Mouse (Mus musculus) testis, adult 2 months (tissue): Measurements from ENCODE around the gene Mov10l1. TPM values are rescaled to one million over a fixed set of nuclear protein-coding genes. Genes with fewer than 3 reads are reported as not detected.

ENCODE experiments used
- H3K27ac ChIP-seq: fragments of 200-500 bp; 2 replicates; pipeline ENCODE4 v1.5.1; 2012; ENCODE audit warnings: low read depth, low read length; ENCODE audit not compliant: control insufficient read depth, insufficient read depth
- H3K27me3 ChIP-seq: fragments of 200-500 bp; 2 replicates; pipeline ENCODE4 v1.6.1; 2012; ENCODE audit warnings: mild to moderate bottlenecking, low read length, moderate library complexity; ENCODE audit not compliant: control insufficient read depth, insufficient read depth
- H3K36me3 ChIP-seq: fragments of 200-500 bp; 2 replicates; pipeline ENCODE4 v1.6.1; 2012; ENCODE audit warnings: mild to moderate bottlenecking, low read length; ENCODE audit not compliant: control insufficient read depth, insufficient read depth
- H3K4me1 ChIP-seq: fragments of 200-500 bp; 2 replicates; pipeline ENCODE4 v1.6.1; 2012; ENCODE audit warnings: low read length; ENCODE audit not compliant: control insufficient read depth, insufficient read depth
- H3K4me3 ChIP-seq: fragments of 200-500 bp; 2 replicates; pipeline ENCODE4 v1.5.1; 2012; ENCODE audit warnings: low read depth, mild to moderate bottlenecking, low read length, moderate library complexity, mixed read lengths; ENCODE audit not compliant: control insufficient read depth
- CTCF ChIP-seq: fragments of 200-500 bp; IDR thresholded peaks from 2 replicates; pipeline ENCODE4 v1.5.1; 2012; ENCODE audit warnings: low read depth, mild to moderate bottlenecking, inconsistent platforms, low read length, moderate library complexity; ENCODE audit not compliant: control insufficient read depth, insufficient read depth, insufficient replicate concordance
- POLR2A ChIP-seq: fragments of 200-500 bp; IDR thresholded peaks from 2 replicates; pipeline ENCODE4 v1.6.1; 2012; ENCODE audit warnings: low read depth, mild to moderate bottlenecking, inconsistent platforms, low read length, moderate library complexity; ENCODE audit not compliant: control insufficient read depth
- polyA plus RNA-seq: library from polyadenylated mRNA; depleted of rRNA; stranded (reverse); fragments of >200 nt; gene quantifications from 2 replicates; pipeline ENCODE4 v1.2.3, GENCODE M21; 2012; rRNA removed

The Mov10l1 gene
- 56.1 and 58.4 TPM in 2 replicates for polyA plus RNA-seq

DNA sequence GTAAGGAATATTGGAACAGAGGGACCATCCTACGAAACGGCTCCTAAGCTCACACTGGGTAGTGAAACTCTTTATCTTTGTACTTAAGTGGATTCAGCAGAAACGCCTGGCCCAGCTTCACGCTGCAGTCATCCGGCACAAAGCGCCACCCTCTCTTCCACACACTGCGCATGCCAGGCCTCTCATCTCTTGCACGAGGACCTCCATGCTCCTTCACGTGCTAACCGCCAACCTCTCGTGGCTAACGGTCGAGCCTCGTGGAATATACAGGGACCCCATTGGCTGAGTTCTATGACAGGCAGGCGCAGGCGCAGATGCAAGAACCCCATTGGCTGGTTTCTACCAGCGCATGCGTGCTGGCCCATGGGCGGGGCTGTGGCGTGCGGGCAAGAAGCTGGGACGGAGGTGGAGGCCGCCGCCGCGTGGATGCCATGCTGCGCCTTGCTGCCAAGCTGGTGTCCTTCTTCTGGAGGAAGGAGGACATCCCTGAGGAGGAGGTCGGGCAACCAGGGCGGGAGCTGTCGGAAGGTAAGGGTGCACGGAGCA is at the start of gene Mov10l1:
Mov10l1 (plus strand) TSS at position 376 of the 546 bp plus-strand sequence.
- TF ChIP-seq POLR2A: peak; percentile 91
- TF ChIP-seq CTCF: no peak
- peaks cover 2% of the 10 kb centered on the region for H3K4me1 ChIP-seq
- peaks cover 6% of the 10 kb centered on the region; the same call in 1 of the 2 replicates for H3K36me3 ChIP-seq
- H3K27me3 ChIP-seq: no peaks in the 10 kb centered on the region
- peak within 1 kb of the TSS; percentile 92 for H3K4me3 ChIP-seq
- peak within 1 kb of the TSS; percentile 97 for H3K27ac ChIP-seq

DNA sequence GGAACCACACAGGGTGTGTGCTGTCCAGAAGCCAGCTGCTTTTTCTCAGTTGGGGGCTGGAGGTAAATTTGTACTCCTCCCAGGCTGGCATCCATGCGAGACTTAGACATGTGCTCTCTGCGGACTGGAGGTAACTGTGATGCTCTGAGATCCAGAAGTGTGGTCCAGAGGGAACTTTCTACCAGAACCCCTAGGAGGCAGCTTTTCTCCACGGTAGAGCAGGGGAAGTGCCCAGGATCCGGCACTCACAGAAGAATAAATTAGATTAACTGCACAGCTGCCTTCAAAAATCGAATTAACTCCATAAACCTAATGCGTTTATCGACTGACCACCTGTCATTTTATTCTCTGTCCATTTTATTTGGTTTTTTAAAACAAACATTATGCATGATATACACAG is 48.6 kb upstream of the Mov10l1 start:
- H3K36me3 ChIP-seq: no peaks in the 10 kb centered on the region
- no peak for TF ChIP-seq CTCF
- TF ChIP-seq POLR2A: no peak
- H3K4me1 ChIP-seq: no peaks in the 10 kb centered on the region
- H3K4me3 ChIP-seq: no peak overlapping the region
- H3K27ac ChIP-seq: no peak overlapping the region
- no peaks in the 10 kb centered on the region for H3K27me3 ChIP-seq

DNA sequence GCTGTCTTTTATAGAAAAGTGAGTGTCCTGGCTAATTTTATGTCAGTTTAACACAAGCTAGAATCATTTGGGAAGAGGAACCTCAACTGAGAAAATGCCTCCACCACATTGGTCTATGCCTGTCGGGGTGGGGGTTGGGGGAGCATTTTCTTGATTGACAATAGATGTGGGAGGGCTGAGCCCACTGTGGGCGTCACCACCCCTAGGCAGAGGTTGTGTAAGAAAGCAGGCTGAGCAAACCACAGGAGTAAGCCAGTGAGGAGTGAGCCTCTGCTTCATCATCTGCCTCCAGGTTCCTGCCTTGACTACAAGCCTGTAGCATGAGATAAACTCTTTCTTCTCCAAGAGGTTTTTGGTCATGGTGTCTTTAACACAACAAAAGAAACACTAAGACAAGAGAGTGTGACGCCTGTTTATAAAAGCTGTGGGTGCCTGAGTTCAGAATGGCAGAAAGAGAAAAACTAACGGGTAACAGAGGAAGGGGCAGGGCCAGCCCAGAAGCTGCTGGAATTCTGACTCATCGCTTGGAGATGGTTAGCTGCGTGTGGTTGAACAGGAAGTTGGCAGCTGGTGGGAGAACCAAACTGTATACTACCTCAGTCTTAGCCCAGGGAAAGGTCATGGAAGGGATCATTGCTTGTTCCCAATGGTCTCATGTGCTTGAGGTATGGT is 46.0 kb upstream of the Mov10l1 start:
- no peak overlapping the region for H3K27ac ChIP-seq
- no peak overlapping the region for H3K4me3 ChIP-seq
- no peaks in the 10 kb centered on the region for H3K36me3 ChIP-seq
- TF ChIP-seq CTCF (no peak), POLR2A (no peak)
- H3K27me3 ChIP-seq: no peaks in the 10 kb centered on the region
- H3K4me1 ChIP-seq: no peaks in the 10 kb centered on the region

DNA sequence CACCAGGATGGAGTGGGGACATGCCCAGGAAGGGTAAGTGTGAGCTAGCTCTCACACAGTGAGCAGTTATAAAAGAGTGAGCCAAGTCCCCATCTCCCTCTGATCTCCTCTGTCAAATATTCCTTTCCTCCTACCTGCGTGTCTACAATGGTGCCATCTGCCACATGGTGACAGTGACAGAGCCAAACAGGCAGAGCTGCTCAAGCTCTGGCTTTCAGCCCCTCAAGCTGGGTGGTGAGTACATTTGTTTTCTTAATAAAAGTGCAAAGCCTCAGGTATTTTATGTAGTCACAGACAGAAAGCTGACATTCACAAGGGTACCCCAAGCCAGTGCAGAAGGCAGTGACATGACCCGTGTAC is 45.4 kb upstream of the Mov10l1 start:
- TF ChIP-seq POLR2A (no peak), CTCF (no peak)
- Histone ChIP-seq H3K4me1 (no peaks in the 10 kb centered on the region), H3K27ac (no peak overlapping the region), H3K27me3 (no peaks in the 10 kb centered on the region), H3K36me3 (no peaks in the 10 kb centered on the region), H3K4me3 (no peak overlapping the region)

DNA sequence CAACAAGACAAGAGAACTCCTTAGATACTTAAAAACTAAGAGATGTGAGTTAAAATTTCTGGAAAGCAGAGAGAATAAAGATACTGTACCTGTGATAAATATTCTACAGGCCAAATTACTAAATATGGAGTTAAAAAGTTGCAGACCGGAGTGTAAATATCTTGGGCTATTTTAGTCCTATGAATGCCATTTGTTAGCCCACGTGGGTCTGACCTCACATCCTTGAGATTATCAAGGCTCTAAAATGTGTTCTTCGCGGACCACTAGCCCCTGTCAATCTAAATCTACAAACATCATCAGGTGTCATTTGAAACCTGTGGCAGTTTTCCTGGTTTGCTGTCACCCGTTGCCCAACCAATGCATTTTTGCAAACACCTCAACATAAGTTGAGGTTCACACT is 39.9 kb upstream of the Mov10l1 start:
- TF ChIP-seq POLR2A (no peak), CTCF (no peak)
- no peak overlapping the region for H3K4me3 ChIP-seq
- no peaks in the 10 kb centered on the region for H3K4me1 ChIP-seq
- no peak overlapping the region for H3K27ac ChIP-seq
- no peaks in the 10 kb centered on the region for H3K36me3 ChIP-seq
- H3K27me3 ChIP-seq: no peaks in the 10 kb centered on the region

DNA sequence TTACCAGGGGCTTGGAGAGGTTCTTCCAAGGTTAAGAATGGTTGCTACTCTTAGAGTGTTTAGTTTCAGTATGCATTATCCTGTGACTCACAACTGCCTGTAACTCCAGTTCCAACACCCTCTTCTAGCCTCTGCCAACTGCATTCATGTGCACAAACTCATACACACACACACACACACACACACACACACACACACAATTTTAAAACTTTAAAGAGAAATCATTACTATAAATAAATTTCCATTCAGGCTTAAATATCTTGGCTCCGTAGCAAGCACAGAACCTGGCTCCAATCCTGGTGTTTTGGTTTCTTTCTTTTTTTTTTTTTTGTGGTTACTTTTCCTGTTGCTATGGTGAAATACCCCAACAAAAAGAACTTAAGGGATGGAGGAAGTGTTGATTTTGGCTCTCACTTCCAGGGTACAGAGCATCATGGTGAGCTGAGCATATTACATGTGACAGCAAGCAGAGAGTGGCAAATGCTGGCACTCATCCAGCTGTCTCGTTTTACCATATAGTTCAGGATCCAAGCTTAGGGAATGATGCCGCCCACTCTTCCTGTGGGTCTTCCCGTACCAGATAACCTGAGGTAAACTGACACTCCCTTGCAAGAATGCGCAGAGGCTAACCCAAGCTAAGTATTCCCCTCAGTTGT is 38.7 kb upstream of the Mov10l1 start:
- H3K27me3 ChIP-seq: no peaks in the 10 kb centered on the region
- no peaks in the 10 kb centered on the region for H3K36me3 ChIP-seq
- no peaks in the 10 kb centered on the region for H3K4me1 ChIP-seq
- no peak overlapping the region for H3K4me3 ChIP-seq
- H3K27ac ChIP-seq: no peak overlapping the region
- TF ChIP-seq CTCF: no peak

DNA sequence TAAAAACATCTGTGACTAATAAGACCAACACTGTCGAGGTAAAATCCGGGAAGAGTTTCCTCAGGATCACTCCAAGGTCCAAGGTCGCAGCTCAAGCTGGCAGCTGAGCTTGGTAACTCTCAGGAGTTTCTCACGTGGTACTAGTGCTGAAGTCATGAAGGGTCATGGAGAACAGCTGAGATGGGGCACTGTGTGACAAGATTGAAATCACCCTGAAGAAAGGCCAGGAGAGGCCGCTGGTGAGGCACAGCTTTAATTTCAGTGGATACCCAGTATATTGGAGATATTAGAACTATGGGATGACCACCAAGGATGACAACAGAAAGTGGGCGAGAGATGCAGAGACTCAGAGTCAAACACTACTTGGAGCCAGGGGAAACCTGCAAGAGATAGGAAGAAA is 35.9 kb upstream of the Mov10l1 start:
- Histone ChIP-seq H3K4me3 (no peak overlapping the region), H3K4me1 (no peaks in the 10 kb centered on the region; the same call in 1 of the 2 replicates), H3K27ac (no peak overlapping the region)

More for the DNA sequence above, 35.9 kb upstream of the Mov10l1 start:
- Histone ChIP-seq H3K36me3 (no peaks in the 10 kb centered on the region), H3K27me3 (no peaks in the 10 kb centered on the region)
- TF ChIP-seq POLR2A (no peak), CTCF (no peak)
